Mouse (Mus musculus): ENCODE data around the gene Gm9844. TPM values are rescaled to one million over a fixed set of nuclear protein-coding genes. Genes with fewer than 3 reads are reported as not detected.
"Not testable (repeated sequence)": the region's sequence is repeated elsewhere in the genome, so short reads cannot be mapped to it uniquely, and the experiment has no call there.

Gm9844 gene
- polyA plus RNA-seq, 1 experiment from 2014 or later, result 8.3 TPM

- H3K9me3 ChIP-seq (ENCODE audit: low read length); H3K4me1 ChIP-seq (ENCODE audit: insufficient read depth, low read length); H3K36me3 ChIP-seq (ENCODE audit: insufficient read depth, low read length); H3K4me2 ChIP-seq (replicated peaks; ENCODE audit: low read depth, low read length); H3K27ac ChIP-seq (ENCODE audit: low read length); H3K9ac ChIP-seq (replicated peaks; ENCODE audit: low read length); H3K4me3 ChIP-seq (ENCODE audit: low read length); ATAC-seq (ENCODE audit: low FRiP score, low TSS enrichment); H3K27me3 ChIP-seq (ENCODE audit: insufficient read depth, low read length): not testable (repeated sequence)
- WGBS, result 98% methylated on average over 2 of the region's 2 CpGs
These were observed 33.7 kb downstream of the Gm9844 start for GRCm38 (mm10) chr7:24895749-24896148.

DNA sequence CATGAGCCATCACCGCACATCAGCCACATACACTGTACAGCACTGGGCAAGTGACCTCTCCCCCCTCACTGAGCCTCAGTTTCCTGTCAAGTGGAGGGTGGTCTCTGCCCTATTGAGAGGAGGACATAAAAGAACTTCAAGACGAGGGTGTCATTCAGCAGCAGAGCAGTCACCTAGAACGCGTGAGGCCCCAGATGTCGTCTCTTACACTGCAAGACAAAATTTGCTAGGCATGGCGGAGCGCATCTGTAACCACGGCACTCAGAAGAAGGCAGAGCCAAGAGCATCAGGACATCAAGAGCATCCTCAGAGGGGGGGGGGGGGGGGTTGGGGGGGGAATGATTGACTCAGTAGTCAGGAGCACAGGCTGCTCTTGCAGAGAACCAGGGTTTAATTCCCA, 34.3 kb downstream of the Gm9844 start:
- no peaks in the 10 kb centered on the region for H3K27me3 ChIP-seq (ENCODE audit: insufficient read depth, low read length)
- WGBS, result 63% methylated on average over 8 of the region's 8 CpGs
- no peaks in the 10 kb centered on the region for H3K36me3 ChIP-seq (ENCODE audit: insufficient read depth, low read length)
- no peak overlapping the region for H3K9ac ChIP-seq (replicated peaks; ENCODE audit: low read length)
- H3K4me3 ChIP-seq (ENCODE audit: low read length), result no peak overlapping the region
- no peak overlapping the region for H3K27ac ChIP-seq (ENCODE audit: low read length)
- H3K4me2 ChIP-seq (replicated peaks; ENCODE audit: low read depth, low read length), result no peak overlapping the region
- no peaks in the 10 kb centered on the region for H3K4me1 ChIP-seq (ENCODE audit: insufficient read depth, low read length)
- ATAC-seq (ENCODE audit: low FRiP score, low TSS enrichment), result no peak
- H3K9me3 ChIP-seq (ENCODE audit: low read length), result no peaks in the 10 kb centered on the region

GRCm38 (mm10) chr7:24897224-24897623, 35.2 kb downstream of the Gm9844 start, which contains the start of gene Cd79a:
Gene Cd79a, plus strand, starts transcription at chr7:24897381.
- 60% methylated on average over 12 of the region's 12 CpGs for WGBS
- no peak within 1 kb of the TSS for H3K27ac ChIP-seq (ENCODE audit: low read length)

GRCm38 (mm10) chr7:24897959-24898358, 35.9 kb downstream of the Gm9844 start:
- no peak overlapping the region for H3K4me3 ChIP-seq (ENCODE audit: low read length)
- no peaks in the 10 kb centered on the region for H3K9me3 ChIP-seq (ENCODE audit: low read length)
- no peak overlapping the region for H3K4me2 ChIP-seq (replicated peaks; ENCODE audit: low read depth, low read length)
- peaks cover 5% of the 10 kb centered on the region; the same call in 1 of the 2 replicates for H3K4me1 ChIP-seq (ENCODE audit: insufficient read depth, low read length)
- H3K36me3 ChIP-seq (ENCODE audit: insufficient read depth, low read length), result no peaks in the 10 kb centered on the region
- no peak for ATAC-seq (ENCODE audit: low FRiP score, low TSS enrichment)
- H3K27ac ChIP-seq (ENCODE audit: low read length), result no peak overlapping the region
- 77% methylated on average over 5 of the region's 5 CpGs for WGBS
- no peak overlapping the region for H3K9ac ChIP-seq (replicated peaks; ENCODE audit: low read length)
- H3K27me3 ChIP-seq (ENCODE audit: insufficient read depth, low read length), result no peaks in the 10 kb centered on the region

More at GRCm38 (mm10) chr7:24897224-24897623, 35.2 kb downstream of the Gm9844 start, which contains the start of gene Cd79a:
- Histone ChIP-seq H3K4me1 (ENCODE audit: insufficient read depth, low read length) (peaks cover 4% of the 10 kb centered on the region; the same call in 1 of the 2 replicates), H3K27me3 (ENCODE audit: insufficient read depth, low read length) (no peaks in the 10 kb centered on the region), H3K9ac (replicated peaks; ENCODE audit: low read length) (no peak within 1 kb of the TSS), H3K9me3 (ENCODE audit: low read length) (no peaks in the 10 kb centered on the region), H3K4me2 (replicated peaks; ENCODE audit: low read depth, low read length) (no peak within 1 kb of the TSS), H3K36me3 (ENCODE audit: insufficient read depth, low read length) (no peaks in the 10 kb centered on the region), H3K4me3 (ENCODE audit: low read length) (no peak within 1 kb of the TSS)
- no peak for ATAC-seq (ENCODE audit: low FRiP score, low TSS enrichment)

DNA sequence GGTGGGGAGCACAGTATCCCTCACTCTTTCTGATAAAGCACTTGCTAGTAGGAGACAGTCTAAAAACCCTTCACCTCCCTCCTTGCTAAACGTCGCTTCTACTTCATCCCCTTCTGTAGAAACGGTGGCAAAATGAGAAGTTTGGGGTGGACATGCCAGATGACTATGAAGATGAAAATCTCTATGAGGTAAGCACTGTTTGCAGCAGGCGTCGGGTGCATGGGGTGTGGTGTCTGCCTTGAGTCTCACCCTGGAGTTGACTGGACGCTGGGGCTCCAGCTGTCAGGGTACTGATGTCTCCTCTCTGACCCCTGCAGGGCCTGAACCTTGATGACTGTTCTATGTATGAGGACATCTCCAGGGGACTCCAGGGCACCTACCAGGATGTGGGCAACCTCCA, 39.1 kb downstream of the Gm9844 start:
- H3K9ac ChIP-seq (replicated peaks; ENCODE audit: low read length), result no peak overlapping the region
- no peak overlapping the region for H3K27ac ChIP-seq (ENCODE audit: low read length)
- H3K36me3 ChIP-seq (ENCODE audit: insufficient read depth, low read length), result no peaks in the 10 kb centered on the region
- H3K27me3 ChIP-seq (ENCODE audit: insufficient read depth, low read length), result no peaks in the 10 kb centered on the region
- no peak for ATAC-seq (ENCODE audit: low FRiP score, low TSS enrichment)
- no peak overlapping the region for H3K4me3 ChIP-seq (ENCODE audit: low read length)
- no peaks in the 10 kb centered on the region for H3K9me3 ChIP-seq (ENCODE audit: low read length)
- WGBS, result 77% methylated on average over 6 of the region's 6 CpGs
- H3K4me1 ChIP-seq (ENCODE audit: insufficient read depth, low read length), result peaks cover 19% of the 10 kb centered on the region
- no peak overlapping the region for H3K4me2 ChIP-seq (replicated peaks; ENCODE audit: low read depth, low read length)

DNA sequence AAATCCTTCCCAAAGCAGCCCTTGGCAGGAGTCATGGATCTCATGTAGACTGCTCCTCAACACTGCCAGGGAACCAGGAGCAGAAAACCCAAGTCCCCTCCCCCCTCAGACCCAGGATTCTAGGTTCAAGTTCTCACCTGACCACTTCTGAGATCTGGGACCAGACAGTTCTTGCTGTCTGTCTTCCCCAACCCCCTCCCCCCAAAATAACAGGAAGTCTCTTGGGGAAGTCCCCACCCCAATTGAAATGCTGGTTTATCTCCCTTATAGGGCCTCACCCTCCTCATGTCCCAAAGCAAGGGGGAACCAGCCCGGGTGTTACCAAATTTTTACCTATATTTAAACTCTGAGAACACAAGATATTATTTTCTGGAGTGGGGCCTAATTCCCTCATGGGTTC, 39.8 kb downstream of the Gm9844 start:
- H3K4me1 ChIP-seq (ENCODE audit: insufficient read depth, low read length), result peaks cover 27% of the 10 kb centered on the region
- H3K4me2 ChIP-seq (replicated peaks; ENCODE audit: low read depth, low read length), result peak overlapping the region; percentile 94; the same call in 1 of the 2 replicates
- H3K36me3 ChIP-seq (ENCODE audit: insufficient read depth, low read length), result no peaks in the 10 kb centered on the region
- 42% methylated on average over 1 of the region's 1 CpGs for WGBS
- no peaks in the 10 kb centered on the region for H3K27me3 ChIP-seq (ENCODE audit: insufficient read depth, low read length)
- peak overlapping the region; percentile 88 for H3K9ac ChIP-seq (replicated peaks; ENCODE audit: low read length)
- peak overlapping the region; percentile 73 for H3K27ac ChIP-seq (ENCODE audit: low read length)
- no peak overlapping the region for H3K4me3 ChIP-seq (ENCODE audit: low read length)
- no peaks in the 10 kb centered on the region for H3K9me3 ChIP-seq (ENCODE audit: low read length)
- ATAC-seq (ENCODE audit: low FRiP score, low TSS enrichment), result no peak

DNA sequence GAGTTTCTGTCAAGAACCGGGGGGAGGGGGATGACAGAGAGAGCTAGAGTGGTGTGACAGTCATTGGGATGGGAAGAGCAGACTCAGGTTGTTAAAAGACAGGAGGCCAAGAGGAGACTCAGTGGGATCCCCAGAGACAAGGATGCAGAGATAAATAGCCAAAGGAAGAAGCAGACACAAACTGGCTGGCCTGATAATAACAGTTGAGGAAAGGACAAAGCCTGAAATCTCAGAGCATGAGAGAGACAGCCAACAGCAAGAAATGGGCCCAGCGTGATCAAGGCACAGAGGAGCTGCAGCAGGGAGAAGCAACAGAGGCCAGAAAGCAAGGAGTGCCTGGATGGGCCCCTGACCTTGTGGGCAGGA, 40.2 kb downstream of the Gm9844 start:
- WGBS, result 44% methylated on average over 2 of the region's 2 CpGs
- Histone ChIP-seq H3K27me3 (ENCODE audit: insufficient read depth, low read length) (no peaks in the 10 kb centered on the region), H3K4me3 (ENCODE audit: low read length) (peak overlapping the region; percentile 62), H3K9me3 (ENCODE audit: low read length) (no peaks in the 10 kb centered on the region), H3K4me1 (ENCODE audit: insufficient read depth, low read length) (peaks cover 31% of the 10 kb centered on the region), H3K9ac (replicated peaks; ENCODE audit: low read length) (peak overlapping the region; percentile 88), H3K27ac (ENCODE audit: low read length) (peak overlapping the region; percentile 73), H3K36me3 (ENCODE audit: insufficient read depth, low read length) (no peaks in the 10 kb centered on the region), H3K4me2 (replicated peaks; ENCODE audit: low read depth, low read length) (peak overlapping the region; percentile 94)
- ATAC-seq (ENCODE audit: low FRiP score, low TSS enrichment), result no peak

GRCm38 (mm10) chr7:24902630-24903443, 40.8 kb downstream of the Gm9844 start, which contains the start of gene Arhgef1:
Gene Arhgef1, plus strand, starts transcription at chr7:24902912.
- H3K4me3 ChIP-seq (ENCODE audit: low read length), result peak within 1 kb of the TSS; percentile 62
- ATAC-seq (ENCODE audit: low FRiP score, low TSS enrichment), result no peak
- peaks cover 35% of the 10 kb centered on the region for H3K4me1 ChIP-seq (ENCODE audit: insufficient read depth, low read length)
- 7% methylated on average over 28 of the region's 68 CpGs for WGBS
- no peaks in the 10 kb centered on the region for H3K36me3 ChIP-seq (ENCODE audit: insufficient read depth, low read length)
- H3K27ac ChIP-seq (ENCODE audit: low read length), result peak within 1 kb of the TSS; percentile 73
- peak within 1 kb of the TSS; percentile 88 for H3K9ac ChIP-seq (replicated peaks; ENCODE audit: low read length)
- no peaks in the 10 kb centered on the region for H3K27me3 ChIP-seq (ENCODE audit: insufficient read depth, low read length)
- H3K4me2 ChIP-seq (replicated peaks; ENCODE audit: low read depth, low read length), result peak within 1 kb of the TSS; percentile 94
- H3K9me3 ChIP-seq (ENCODE audit: low read length), result no peaks in the 10 kb centered on the region

DNA sequence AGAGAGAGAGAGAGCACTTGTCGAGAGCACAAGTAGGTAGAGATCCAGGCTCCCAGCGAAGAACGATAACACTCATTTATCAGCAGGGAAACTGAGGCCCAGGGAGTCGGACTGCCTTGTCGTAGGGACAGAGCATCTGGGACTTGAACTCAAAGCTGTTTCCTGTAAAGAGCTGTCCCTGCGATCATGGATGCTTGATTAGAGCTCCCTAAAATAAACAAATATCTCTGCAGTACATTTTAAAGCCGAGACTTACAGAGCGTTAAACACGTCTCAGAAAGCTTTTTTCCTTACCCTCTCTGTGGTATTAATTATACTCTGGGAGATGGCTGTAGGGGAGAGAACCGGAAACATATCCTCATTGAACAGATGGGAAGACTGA, 41.4 kb downstream of the Gm9844 start:
- peaks cover 35% of the 10 kb centered on the region for H3K4me1 ChIP-seq (ENCODE audit: insufficient read depth, low read length)
- peak overlapping the region; percentile 62 for H3K4me3 ChIP-seq (ENCODE audit: low read length)
- no peaks in the 10 kb centered on the region for H3K9me3 ChIP-seq (ENCODE audit: low read length)
- ATAC-seq (ENCODE audit: low FRiP score, low TSS enrichment), result no peak
- H3K27ac ChIP-seq (ENCODE audit: low read length), result peak overlapping the region; percentile 73
- H3K9ac ChIP-seq (replicated peaks; ENCODE audit: low read length), result peak overlapping the region; percentile 88
- peak overlapping the region; percentile 94 for H3K4me2 ChIP-seq (replicated peaks; ENCODE audit: low read depth, low read length)
- H3K36me3 ChIP-seq (ENCODE audit: insufficient read depth, low read length), result peaks cover 4% of the 10 kb centered on the region; the same call in 1 of the 2 replicates
- 29% methylated on average over 10 of the region's 10 CpGs for WGBS
- no peaks in the 10 kb centered on the region for H3K27me3 ChIP-seq (ENCODE audit: insufficient read depth, low read length)

GRCm38 (mm10) chr7:24904070-24904483, 42.1 kb downstream of the Gm9844 start:
- peak overlapping the region; percentile 62 for H3K4me3 ChIP-seq (ENCODE audit: low read length)
- peak overlapping the region; percentile 84 for H3K27ac ChIP-seq (ENCODE audit: low read length)
- H3K4me1 ChIP-seq (ENCODE audit: insufficient read depth, low read length), result peaks cover 35% of the 10 kb centered on the region
- peak overlapping the region; percentile 94 for H3K4me2 ChIP-seq (replicated peaks; ENCODE audit: low read depth, low read length)
- under 1% methylated on average over 30 of the region's 30 CpGs for WGBS
- H3K36me3 ChIP-seq (ENCODE audit: insufficient read depth, low read length), result peaks cover 10% of the 10 kb centered on the region; the same call in 1 of the 2 replicates
- peak overlapping the region; percentile 88 for H3K9ac ChIP-seq (replicated peaks; ENCODE audit: low read length)
- no peaks in the 10 kb centered on the region for H3K27me3 ChIP-seq (ENCODE audit: insufficient read depth, low read length)
- no peaks in the 10 kb centered on the region for H3K9me3 ChIP-seq (ENCODE audit: low read length)
- ATAC-seq (ENCODE audit: low FRiP score, low TSS enrichment), result peak; percentile 98

Measured in kidney, embryonic 16.5 days (tissue).